Mouse (Mus musculus): ENCODE measurements around the gene Prpsap2.
"Not testable (repeated sequence)": the region's sequence is repeated elsewhere in the genome, so short reads cannot be mapped to it uniquely, and the experiment has no call there.

Gene Prpsap2

DNA sequence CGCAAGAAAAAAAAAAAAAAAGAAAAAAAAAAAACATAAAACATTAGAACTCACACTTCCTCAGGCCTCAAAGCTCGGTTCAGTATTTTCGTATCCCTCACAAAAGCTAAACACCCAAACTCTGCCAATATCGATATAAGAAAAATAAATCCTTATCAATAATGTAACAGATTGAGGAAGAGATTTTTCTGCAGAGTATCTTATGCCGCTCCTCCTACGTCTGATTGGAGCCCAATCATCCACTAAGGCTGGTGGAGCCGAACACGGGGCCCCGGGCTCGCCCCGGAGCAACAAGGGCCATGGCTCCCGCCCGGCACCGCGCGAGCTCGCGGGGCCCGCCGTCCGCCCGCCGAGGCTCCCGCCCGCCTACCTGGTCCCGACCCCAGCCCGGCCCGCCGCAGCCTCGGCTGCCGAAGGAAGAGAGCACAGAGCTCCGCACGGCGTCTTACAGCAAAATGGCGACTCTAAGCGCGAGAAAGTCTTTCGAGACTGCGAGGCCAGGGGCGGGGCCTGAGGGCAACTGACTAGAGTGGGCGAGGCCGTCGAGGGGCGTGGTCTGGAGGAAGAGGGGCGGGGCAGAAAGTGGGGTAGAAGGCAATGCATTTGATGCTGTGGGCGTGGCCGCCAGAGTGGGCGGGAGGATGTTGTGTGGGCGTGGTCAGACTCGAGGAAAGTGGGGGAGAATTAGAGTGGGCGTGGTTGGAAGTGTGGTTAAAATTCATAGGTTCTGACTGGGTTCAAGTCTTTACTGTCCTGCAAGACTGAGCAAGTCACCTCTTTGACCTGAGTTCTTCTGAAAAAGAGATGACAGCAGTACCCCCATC lies at the start of gene Prpsap2:
Prpsap2 (minus strand) TSS at position 505 of the 824 bp plus-strand sequence.
- peak; percentile 98 for DNase-seq (ENCODE audit: low spot score)

DNA sequence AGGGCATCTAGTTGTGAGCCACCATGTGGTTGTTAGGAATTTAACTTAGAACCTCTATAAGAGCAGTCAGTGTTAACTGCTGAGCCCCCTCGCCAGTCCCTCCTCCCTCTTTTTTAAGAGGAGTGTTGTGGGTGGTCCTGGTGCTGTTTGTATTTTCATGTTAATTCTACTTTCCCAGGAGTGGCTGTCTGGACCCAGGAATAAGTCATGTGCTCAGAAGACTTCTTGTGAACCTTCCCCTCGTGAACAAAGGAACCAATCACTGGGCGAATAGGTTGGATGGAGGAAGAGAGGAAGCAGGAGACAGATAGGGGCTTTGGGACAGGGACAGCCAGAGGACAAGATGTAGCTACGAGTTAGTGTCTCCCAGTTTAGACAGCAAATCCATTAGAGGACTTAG lies 47.9 kb upstream of the Prpsap2 start:
- no peak for DNase-seq (ENCODE audit: low spot score)

DNA sequence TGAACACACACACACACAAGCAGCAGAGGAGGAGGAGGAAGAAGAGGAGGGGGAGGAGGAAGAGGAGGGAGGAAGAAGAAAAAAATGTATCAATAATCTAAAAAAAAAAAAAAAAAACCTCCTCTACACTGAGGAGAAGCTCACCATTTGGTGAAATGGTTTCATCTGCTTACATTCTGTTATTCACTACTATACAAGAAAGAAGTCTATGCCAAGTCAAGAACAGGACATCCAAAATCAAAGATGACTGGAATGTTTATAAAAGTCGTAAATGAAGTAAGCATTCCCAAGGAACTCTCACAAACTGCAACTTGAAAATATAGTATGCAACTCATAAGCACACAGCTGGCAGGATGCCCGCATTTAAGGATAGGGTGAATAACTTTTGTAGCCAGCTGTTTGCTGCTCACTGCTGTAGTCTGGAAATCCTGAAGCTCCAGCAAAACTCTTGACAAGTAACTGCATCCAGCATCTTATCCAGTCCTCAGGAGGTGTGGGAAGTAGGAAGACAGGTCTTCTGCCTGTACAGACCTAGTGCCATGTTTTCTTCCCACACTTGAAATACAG lies 46.7 kb upstream of the Prpsap2 start:
- DNase-seq (ENCODE audit: low spot score), result no peak

DNA sequence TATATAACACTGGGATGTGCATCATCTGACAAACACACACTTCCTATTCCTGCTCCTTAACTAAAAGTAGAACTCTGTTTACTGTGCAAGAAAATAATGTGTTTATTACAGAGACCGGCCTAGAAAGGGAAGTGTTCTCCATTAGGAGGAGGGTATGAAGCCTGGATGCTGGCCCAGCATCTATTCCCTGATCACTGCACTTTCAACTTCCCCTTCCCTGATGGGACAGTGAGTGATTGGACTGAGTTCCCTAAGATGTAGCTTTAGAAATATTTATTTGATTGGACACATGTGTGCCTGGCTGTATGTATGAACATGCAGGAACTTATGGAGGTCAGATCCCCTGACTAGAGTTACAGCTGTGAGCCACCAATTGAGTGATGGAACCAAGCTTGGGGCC lies 31.6 kb upstream of the Prpsap2 start:
- DNase-seq (ENCODE audit: low spot score), result no peak

DNA sequence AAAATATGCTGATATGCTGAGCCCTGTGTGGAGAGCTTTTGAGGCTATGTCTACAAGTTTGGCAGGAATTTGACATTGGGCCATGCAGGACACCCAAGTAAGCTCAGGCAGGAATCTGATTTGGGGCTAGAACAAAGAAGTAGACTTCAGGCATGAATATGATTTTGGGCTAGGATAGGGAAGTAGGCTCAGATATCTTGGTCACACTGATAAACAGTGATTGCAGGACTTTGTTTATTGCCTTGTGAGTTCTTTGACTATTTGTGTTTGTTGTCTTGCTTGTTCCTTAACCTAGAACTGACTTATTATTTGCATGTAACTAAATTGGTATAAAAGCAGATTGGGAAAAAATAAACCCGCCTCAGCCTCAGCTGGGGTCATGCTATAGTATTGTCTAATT lies 26.7 kb upstream of the Prpsap2 start:
- no peak for DNase-seq (ENCODE audit: low spot score)

DNA sequence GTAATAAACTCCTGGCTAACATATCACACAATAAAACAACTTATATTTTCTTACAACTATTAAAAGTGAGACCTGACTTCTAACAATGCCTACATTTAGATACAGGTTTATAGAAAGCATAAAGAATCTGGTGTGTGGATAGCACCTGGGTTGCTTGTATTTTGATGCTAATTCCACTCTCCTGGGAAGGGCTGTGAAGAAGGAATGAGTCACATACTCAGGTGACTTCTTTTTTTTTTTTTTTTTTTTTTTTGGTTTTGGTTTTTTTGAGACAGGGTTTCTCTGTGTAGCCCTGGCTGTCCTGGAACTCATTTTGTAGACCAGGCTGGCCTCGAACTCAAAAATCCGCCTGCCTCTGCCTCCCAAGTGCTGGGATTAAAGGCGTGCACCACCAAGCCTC lies 20.6 kb upstream of the Prpsap2 start:
- not testable (repeated sequence) for DNase-seq (ENCODE audit: low spot score)

DNA sequence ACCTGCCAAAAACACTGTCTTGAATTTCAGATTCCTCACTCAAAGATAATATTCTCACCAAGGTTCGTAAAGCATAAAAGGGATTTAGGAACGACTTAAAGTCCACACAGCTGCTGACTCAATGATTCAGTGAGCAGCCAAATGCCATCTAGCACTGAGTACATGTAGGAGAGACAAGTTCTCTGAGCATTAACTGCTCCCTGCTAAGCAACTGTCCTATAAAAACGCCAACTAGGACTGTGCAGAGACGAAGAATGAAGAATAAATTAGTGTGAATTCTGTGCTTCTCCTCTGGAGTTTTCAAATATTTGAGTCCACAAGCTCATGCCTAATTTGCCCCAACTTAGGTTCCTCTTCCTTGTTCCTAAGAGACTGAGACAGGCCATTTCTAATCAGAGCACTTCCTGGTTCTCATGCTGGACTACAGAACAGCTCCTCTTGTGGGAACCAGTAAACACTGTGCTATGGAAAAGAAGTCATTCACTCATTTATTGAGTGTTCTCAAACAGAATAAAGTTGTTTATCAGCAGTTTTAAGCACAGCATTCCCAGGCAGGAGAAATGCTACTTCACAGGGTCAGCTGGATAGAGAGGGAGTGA lies 12.8 kb upstream of the Prpsap2 start:
- no peak for DNase-seq (ENCODE audit: low spot score)

DNA sequence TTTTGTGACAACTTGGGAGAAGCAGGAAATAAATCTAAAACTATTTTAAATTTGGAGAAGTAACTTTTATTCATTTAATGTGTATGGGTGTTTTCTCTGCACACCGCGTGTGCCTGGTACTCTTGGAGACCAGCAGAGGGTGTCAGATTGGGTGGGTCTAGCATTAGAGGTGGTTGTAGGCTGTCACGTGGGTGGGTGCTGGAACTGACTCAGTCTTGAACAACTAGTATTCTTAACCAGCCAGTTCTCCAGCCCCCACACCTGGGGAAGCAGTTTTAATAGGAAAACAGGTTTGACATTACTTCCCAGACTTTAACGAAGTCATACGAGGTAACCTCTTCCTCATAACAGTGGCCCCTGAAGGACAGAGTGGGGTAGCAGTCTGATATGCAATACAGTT lies 1.4 kb downstream of the Prpsap2 start:
- DNase-seq (ENCODE audit: low spot score), result no peak

DNA sequence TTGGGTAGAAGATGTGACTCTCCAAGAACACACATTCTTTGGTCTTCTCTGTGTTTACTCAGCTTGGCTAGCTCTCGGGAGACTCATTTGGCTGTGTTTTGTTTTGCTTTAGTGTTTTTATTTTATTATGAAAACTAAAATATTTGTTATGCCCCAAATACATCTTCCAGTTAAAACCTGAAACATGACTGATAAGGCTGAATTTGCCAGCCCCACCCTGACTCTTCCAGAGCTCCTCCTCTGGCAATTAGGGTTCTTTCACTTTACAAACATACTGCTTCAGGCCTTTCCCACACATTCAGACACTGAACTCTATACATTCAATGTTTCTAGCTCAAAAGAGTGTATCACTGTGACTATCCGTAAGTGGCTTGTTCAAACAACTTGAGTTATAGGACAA lies 4.7 kb downstream of the Prpsap2 start:
- no peak for DNase-seq (ENCODE audit: low spot score)

DNA sequence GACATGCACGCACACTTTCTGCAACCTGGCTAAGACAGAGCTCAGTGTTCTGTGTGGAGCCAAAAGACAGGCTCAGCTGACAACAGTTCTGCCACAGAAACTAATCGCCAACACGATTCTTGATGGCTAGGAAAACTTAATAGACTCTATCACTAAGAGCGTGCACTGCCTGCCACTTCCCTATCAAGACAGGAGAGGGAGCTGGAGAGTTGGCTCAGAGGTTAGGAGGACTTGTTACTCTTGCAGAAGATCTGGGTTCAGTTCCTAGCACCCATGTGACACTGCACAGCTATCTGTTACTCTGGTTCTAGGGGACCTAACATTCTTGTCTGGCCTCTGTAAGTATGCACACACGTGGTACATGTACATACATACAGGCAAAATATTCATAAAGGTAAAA lies 10.3 kb downstream of the Prpsap2 start:
- DNase-seq (ENCODE audit: low spot score), result no peak

DNA sequence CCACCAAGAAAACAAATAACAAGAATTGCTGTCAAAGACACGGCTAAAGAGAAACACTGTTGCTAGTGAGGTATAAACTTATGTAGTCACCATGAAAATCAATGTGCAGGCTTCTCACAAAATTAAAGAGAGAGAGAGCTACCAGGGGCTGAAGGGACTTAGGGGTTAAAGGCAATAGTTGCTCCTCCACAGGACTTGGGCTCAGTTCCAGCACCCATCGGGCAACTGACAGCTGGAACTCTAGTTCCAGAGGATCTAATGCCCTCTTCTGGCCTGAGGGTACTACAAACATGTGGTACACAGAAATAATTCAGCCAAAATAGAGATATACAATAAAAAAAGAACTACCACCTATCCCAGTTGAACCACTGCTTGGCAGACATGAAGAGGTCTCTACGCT lies 14.7 kb downstream of the Prpsap2 start:
- no peak for DNase-seq (ENCODE audit: low spot score)

DNA sequence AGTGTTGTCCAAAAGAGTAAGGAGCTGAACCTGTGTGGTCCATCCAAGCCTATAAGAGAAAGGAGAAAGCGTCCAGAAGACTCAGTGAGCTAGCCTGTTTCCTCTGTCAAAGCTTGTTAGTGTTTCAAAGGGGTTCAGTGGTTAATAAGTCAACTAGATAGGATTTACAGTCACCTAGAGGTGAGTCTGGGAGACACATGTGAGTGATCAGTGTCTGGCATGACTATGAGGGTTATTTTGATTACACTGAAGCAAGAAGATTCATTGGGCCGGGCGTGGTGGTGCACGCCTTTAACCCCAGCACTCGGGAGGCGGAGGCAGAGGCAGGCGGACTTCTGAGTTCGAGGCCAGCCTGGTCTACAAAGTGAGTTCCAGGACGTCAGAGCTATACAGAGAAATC lies 16.1 kb downstream of the Prpsap2 start:
- DNase-seq (ENCODE audit: low spot score), result no peak

DNA sequence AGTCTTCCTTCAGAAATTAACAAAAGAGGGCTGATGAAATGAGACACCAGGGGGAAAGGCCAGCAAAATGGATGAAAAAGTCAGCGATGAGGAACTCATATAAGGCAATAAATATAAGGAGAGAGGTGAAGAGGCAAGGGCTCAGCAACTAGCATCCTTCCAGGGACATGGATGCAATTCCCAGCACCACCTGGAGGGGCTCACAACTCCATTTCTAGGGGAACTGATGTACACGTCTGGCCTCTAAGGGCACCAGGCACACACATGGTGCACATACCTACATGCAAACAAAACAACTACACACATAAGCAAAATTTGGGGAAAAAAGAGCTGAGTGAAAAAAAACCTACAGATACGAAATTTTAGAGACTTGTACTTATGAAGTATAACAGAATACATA lies 17.4 kb downstream of the Prpsap2 start:
- DNase-seq (ENCODE audit: low spot score), result no peak

DNA sequence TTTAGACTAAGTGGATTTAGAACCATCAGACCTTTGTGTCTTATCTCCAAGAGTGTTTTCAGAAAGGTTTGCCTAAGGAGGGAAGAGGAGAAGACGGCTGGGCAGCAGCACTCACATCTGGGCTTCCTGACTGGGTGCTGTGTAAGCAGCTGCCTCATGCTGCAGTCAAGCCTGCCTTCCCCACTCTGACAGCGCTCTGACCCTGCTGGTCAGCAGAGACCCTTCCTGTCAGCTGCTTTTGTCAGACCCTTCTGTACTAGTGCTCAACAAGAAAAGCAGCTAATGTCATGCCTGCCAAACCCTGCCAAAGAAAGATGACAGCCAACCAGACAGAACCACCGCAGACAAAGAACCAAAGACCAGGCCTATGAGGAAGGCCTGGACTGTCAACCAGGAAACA lies 18.1 kb downstream of the Prpsap2 start:
- DNase-seq (ENCODE audit: low spot score), result no peak

DNA sequence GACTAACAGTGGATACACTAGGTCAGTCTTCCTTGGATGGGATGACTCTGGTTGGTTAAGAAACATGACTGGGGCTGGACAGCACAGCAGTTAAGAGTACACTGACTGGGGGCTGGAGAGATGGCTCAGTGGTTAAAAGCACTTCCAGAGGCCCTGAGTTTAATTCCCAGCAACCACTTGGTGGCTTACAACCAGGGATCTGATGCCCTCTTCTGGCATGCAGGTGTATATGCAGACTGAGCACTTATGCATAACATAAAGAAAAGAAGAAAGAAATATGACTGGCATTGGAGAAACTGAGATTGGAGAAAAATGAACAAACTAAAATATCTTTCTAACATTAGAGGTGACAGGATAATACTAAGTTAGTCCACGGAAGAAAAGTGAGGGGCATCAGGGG lies 21.4 kb downstream of the Prpsap2 start:
- no peak for DNase-seq (ENCODE audit: low spot score)

DNA sequence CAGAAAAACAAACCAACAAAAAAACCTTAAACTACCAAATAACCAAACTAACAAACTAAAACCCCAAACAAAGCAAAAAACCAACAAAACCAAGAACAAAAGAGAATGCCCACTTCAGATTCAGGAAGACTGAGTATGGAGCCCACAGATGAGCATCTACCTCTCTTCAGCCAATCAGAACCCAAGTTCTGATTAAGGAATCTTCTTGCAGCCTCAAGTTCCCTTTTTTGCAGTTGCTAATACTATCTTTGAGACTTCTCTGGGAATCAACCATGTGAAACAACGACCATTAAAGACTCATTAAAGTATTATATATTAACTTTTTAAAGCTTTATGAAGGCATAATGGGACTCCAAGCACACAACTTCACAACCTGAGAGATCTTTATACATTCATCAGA lies 24.6 kb downstream of the Prpsap2 start:
- DNase-seq (ENCODE audit: low spot score), result no peak

DNA sequence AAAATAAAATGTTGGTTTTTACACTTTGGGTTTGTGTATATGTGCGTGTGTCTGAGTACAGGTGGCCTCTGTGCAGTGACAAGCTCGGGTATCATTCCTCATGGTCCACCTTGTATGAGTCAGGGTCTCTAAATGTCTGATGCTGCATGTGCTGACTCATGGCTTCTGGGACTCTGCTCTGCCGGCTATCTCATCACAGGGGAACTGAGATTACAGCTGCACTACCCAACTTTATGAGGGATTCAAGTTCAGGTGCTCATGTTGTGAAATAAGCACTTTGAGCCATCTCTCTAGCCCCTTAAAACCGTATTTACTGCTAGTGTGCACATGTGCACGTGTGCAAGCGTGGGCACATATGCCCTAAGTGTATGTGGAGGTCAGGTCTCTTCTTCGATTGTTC lies 29.2 kb downstream of the Prpsap2 start:
- DNase-seq (ENCODE audit: low spot score), result no peak

DNA sequence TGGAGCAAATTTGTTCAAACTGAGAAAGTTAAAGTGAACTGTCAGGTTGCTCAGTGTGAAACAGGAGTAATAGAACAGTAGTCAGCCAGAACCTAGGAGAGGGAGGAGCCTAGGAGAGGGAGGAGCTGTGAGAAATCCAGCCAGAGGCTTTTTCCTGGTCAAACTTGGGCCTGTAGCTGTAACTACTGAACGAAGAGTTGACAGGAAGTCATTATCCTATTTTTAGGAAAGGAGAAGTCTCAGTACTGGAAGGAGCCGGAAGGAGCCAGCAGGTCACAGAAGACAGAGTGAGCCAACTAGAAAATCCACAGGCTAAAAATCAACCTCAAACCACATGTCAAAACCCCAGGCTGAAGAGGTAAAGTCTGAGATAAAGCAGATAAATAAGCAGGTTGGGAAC lies 33.9 kb downstream of the Prpsap2 start:
- no peak for DNase-seq (ENCODE audit: low spot score)

DNA sequence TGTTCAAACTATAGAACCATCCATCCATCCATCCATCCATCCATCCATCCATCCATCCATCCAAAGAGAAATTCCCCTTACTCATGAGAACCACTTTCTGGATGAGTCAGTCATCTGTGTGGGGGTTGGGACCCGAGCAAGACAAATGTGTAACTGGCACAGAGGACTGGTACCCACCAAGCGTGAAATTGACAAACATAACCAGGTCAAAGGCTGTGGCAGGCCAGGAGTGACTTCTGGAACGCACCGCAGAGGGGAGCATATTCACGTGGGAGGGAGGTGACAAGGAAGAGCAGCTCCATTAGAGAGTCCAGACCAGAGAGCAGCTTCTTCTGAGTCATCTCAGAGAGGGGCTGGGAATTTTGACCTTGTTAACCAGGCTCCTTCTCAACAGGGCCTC lies 39.8 kb downstream of the Prpsap2 start:
- no peak for DNase-seq (ENCODE audit: low spot score)

DNA sequence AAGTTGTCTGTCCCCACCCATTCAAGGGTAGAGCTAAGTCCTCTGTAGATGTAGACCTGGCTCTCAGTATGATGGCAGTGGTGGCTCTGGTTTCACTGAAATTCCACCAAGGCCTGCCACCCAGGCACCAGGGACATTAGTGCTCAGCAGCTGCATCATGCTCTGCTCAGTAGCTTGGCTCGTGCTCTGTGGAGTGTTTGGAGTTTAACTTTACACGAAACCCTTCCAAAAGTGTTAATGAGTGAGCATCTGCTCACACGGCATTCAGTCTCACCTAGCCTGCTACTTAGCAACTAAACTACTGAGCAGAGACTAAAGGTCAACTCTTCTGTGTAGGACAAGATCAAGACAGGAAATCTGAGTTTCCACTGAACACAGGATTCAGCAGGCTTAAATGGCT lies 41.3 kb downstream of the Prpsap2 start, which contains the start of gene Slc5a10:
Slc5a10 (minus strand) TSS at position 191 of the 400 bp plus-strand sequence.
- DNase-seq (ENCODE audit: low spot score), result no peak

DNA sequence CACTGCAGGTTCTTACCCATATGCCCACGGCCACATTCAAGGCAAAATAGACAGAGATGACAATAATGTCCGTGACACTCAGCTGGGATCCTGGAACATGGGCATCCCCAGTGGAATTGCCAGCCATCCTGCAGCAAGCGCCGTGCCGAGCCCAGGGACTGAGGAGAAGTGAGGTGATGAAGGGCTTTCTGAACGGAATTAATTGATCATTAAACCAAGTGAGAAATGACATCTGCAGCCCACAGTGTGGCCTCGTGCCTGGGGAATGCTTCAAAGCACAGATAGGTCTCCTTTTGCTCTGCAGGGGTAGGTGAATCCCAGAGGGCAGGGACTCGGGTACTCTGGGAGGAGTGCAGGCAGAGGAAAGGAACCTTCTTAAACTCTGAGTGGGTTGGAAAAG lies 42.1 kb downstream of the Prpsap2 start:
- no peak for DNase-seq (ENCODE audit: low spot score)

DNA sequence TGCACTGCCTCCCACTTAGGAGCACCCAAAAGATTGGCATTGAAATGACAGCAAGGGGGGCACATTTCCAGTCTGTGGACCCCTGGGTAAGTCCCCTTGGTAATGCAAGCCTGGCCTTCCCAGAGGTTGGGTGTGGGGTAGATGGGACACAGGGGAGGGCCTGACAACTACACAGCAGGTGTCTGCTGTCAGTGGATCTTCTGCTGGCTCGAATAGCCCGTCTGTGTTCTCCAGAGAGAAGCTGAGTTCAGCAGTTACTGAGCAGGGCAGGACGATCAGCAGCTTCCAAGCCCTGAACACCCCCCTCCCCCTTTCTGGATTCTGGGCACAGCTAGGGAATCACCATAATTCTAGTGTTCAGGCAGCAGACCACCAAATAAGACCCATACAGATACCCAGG lies 42.5 kb downstream of the Prpsap2 start:
- DNase-seq (ENCODE audit: low spot score), result no peak

DNA sequence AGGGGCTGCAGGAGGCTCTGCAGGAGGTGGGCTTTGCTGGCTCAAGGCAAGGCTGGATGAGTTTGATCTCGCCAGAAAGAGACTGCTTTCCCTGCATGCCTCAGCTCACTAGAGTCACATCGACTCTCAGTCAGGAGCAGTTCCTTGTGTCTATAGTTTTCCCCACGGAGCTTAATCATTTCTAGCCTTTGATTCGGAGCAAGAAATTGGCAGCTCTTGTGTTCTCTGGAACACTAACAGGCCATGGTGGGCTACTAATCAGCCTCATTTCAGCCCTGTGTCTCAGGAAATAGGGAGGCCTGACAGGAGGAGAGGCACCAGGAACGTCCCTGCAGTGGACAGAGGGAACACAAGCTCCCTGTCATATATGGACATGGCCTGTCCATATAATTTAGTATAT lies 43.9 kb downstream of the Prpsap2 start:
- no peak for DNase-seq (ENCODE audit: low spot score)

DNA sequence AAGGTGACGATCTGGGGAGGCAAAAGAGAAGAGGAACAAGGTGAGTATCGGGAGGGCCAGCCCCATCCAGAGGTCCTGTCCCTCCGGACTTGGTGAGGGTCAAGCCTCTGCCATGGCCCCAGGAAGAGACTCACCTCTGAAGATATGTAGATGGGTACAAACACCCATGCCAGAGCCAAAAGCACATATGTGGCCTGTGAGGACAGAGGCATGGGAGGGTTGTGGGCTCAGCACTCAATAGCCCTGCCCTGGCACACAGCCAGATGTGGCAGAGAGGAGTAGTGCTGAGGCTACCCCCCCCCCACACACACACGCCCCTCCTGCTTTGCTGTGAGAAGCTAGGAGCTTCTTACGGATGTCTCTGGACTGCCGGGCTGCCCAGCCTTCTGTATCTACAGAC lies 46.8 kb downstream of the Prpsap2 start:
- DNase-seq (ENCODE audit: low spot score), result no peak

All from urinary bladder, postnatal 10 days (tissue).